Mouse (Mus musculus) right cerebral cortex, postnatal 14 days (tissue): ENCODE results near the gene Pax4.

Experiments used
- DNase-seq: peaks from one replicate; pipeline ENCODE4 v3.0.0; 2022

Pax4 gene

GRCm38 (mm10) chr6:28431538-28431855 lies 17.7 kb downstream of the Pax4 start:
- DNase-seq, result no peak

DNA sequence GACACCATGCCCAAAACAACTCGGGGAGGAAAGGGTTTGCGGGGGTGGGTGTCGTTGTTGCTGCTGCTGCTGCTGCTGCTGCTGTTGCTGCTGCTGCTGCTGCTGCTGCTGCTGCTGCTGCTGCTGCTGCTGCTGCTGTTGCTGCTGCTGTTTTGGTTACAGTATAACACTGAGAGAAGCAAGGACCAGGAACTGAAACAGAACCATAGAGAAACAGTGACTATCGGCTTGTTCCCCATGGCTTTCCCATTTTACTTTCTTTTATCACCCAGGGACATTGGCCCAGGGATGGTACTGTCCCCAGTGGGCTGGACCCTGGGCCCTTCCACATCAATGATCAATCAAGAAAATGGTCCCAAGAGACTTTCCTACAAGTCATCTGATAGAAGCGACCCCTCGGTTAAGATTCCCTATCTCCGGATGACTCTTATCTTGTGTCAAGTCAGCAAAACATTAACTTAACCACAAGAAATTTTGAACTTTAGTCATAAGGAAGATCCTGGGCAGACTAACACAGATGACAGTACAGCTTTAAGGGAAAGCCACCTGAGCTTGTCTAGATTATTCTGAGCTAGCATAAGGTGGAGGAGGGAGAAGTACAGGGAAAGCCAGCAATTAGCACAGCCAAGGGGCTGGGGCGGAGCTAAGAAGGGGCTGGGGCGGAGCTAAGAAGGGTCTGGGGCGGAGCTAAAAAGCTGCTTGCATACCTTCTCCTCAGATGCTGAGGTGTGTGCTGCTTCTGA lies 18.2 kb downstream of the Pax4 start:
- DNase-seq, result no peak

- DNase-seq, result no peak
Observed at GRCm38 (mm10) chr6:28429870-28430269, 19.3 kb downstream of the Pax4 start.

DNA sequence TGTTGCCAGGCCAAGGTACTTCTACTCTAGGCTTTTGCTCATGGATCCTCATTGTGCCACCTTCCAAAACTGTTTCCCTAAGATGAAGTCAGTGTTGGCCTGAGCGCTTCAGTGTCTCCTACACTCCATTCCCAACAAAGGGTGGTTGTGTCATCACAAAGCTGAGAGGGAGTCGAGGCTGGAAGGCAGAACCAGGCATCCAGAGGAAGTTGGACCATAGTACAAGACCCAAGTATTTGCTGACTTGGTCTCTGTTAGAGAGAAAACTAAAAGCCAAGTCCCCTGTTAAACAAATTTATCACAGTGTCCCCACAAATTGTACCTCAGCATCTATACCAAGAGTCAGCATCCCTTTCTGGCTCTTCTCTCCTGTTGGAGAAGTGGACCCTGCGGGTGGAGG lies 20.9 kb downstream of the Pax4 start, which contains the start of gene Gcc1:
TSS of gene Gcc1 (minus strand) at position 101 of the 400 bp plus-strand sequence.
- no peak for DNase-seq

GRCm38 (mm10) chr6:28427096-28427839 lies 21.9 kb downstream of the Pax4 start, which contains the start of gene Fscn3:
Gene Fscn3 (plus strand): TSS chr6:28427789.
- DNase-seq, result no peak

GRCm38 (mm10) chr6:28425019-28425418 lies 24.1 kb downstream of the Pax4 start:
- DNase-seq, result no peak

DNA sequence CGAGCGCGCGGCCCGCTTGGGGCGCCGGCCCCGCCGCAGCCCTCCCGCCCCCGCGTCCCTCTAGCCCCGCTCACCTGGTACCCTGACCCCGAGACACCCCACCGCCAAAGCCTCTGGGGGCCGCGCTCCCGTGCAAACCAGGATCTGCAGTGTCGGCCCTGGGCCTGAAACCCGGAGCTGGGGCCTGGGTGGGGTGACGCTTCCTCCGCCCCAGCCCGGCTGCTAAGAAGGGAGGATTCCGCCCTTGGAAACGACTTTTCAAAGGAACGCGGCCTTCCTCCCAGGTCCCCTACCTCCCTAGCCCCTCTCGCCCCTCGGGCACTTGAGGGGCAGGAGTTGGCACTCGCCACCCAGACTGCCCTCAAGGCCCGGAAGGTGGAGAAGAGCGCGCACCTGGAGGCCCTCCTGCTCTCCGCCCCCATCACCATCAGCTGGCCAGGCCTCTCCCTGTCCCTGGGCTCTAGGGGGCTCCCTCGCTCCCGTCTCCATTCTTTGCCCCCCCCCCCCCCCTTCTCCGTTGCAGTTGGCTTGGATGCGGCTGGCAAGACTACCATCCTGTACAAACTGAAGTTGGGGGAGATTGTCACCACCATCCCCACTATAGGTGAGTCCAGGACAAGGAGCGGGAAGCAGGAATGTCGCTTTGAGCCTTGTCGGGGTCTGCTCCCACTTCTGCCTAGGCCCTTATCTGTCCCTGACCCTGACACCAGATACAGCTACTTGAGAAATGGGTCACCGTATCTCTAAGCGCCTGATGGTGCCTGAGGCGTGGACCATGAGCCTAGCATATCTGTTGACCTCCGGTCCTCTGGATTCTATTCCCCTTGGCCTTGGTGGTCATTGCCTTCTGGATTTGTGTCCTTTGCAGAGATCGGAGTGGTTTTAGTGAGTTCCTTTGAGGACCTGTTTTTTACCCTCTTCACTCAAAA lies 25.1 kb downstream of the Pax4 start:
- DNase-seq, result peak; percentile 38

DNA sequence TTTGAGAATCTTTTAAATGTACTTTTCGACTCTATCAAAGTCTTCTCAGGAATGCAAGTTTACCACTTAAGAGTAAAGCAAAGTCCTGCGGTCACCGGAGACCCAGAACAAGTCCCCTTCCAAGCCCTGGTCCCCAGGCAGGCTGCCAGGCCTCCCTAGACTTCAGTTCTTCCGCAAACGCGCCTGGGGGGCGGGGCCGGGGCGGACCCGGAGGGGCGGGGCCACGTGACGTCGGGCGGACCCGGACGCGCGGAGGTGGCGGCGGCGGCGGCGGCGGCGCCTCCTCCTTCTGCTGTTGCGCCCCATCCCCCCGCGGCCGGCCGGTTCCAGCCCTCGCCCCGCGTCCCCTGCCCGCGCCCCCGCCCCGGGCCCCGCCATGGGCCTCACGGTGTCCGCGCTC lies 25.8 kb downstream of the Pax4 start, which contains the start of gene Arf5:
TSS of gene Arf5 (plus strand) at position 248 of the 400 bp plus-strand sequence.
- DNase-seq, result peak; percentile 95

DNA sequence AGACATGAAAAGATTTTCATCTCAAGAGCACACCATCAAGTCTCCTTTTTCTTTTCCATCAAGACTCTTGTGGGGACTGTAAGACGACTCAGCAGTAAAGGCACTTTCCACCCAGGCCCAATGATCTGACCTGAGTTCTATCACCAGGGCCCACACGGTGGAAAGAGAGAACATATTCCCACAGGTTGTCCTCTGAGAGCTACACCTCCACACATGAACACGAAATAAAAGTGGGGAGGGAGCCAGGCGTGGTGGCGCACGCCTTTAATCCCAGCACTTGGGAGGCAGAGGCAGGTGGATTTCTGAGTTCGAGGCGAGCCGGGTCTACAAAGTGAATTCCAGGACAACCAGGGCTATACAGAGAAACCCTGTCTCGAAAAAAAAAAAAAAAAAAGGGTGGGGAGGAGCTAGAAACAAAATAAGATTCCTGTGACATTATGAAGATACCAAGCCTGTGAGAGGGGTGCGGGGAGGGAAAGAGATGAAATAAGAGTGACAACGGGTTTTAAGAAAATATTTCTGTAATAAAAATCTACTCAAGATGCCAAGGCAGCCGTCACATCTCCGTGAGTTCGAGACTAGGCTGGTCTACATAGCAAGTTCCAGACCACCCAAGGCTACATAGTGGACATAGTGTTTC lies 26.4 kb downstream of the Pax4 start:
- DNase-seq, result no peak

DNA sequence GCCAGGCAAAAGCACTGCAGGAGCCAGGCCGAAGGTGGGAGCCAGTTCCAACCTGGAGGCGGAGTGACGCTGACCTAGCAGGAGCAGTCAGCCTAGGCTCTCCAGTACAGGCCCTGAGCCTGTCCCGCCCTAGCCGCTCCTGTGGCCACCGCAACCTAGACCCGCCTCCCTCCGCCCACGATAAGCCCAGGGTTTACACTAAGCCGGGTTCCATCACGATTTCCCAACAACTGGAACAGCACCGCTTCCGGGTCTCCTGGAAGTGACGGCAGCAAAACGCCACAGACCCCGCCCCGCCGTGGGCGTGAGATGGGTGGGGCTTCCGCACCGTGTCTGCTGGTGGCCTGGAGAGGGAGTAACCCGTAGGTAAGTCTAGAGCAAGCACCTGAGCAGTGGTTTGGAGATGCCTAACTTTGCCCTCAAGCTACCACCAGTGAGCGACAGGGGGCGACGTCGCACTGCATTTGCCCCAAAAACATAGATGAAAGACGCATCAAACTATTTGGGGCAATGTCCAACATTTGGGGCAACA lies 27.6 kb downstream of the Pax4 start:
- peak; percentile 92 for DNase-seq

DNA sequence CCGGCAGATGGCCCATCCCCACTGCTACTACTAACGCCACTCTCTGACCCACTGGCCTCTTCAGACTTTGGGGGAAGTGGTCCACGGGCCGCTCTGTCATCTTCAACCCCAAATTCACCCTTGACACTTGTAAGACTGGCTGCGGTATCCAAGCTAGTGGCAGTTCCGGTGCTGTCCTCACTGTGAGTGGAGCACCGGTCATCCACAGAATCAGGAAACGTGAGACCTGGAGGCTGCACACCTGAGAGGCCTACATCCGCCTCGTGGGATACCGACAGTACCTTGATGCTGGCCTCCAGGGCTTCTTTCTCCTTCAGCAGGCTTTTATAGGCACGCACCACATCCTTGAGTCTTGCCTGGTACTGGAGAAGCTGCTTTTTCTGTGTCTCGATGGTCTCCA lies 28.3 kb downstream of the Pax4 start:
- no peak for DNase-seq

- peak; percentile 13 for DNase-seq
Observed at GRCm38 (mm10) chr6:28420361-28420760, 28.8 kb downstream of the Pax4 start.

DNA sequence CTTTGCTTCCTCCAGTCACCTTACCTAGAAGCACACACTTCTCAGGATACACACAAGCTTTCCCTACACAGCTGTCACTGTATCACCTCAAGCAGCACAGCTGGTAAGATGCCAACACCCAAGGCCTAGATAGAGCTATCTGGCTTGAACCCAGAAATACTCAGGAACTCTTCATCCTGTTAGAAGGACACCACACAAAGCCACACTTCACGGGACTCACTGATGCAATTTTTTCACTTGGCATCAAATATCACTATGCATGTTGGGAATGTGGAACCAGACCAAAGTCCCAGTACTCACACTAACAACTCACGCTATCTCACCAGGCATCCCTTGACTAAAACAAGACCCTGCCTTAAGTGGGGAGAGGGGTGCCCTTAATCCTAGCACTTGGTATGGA lies 29.5 kb downstream of the Pax4 start:
- no peak for DNase-seq

- DNase-seq, result peak; percentile 69
Observed at GRCm38 (mm10) chr6:28418449-28418848, 30.7 kb downstream of the Pax4 start.

DNA sequence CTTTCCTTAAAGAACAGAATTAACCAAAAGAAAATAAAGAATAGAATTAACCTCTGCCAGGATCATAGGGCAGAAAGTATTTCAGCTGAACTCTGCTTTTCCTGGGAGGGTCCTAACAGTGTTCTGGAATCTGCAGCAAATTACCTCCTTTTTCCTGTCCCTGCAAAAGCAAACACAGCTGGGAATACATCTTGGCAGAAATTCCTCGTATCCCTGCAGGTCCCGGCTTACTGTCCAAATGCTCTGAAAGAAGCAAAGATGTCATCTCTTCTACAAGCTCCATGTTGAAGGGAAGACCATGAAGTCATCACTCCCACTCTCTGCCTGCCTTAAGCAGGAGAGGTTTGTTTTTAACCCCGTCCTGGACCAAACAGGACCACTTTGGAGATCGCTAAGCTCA lies 32.2 kb downstream of the Pax4 start:
- no peak for DNase-seq

- no peak for DNase-seq
Observed at GRCm38 (mm10) chr6:28411236-28411635, 37.9 kb downstream of the Pax4 start.

DNA sequence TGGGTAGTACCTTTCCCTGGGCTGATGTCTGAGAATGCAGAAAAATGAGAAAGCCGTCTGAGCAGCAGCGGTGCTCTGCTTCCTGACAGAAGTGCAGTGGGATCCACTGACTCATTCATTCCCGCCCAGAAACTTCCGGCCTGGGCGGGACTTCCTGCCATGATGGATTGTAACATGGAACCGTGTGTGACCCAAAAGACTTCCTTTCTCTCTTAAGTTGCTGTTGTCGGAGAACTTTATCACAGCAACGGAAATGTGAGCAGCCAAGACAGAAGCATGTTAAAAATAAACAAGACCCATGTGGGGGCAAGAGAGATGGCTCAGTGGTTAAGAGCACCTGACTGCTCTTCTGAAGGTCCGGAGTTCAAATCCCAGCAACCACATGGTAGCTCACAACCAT lies 39.1 kb downstream of the Pax4 start:
- no peak for DNase-seq

GRCm38 (mm10) chr6:28399791-28400190 lies 49.4 kb downstream of the Pax4 start:
- DNase-seq, result no peak

GRCm38 (mm10) chr6:28398726-28399125 lies 50.4 kb downstream of the Pax4 start:
- no peak for DNase-seq

- no peak for DNase-seq
Observed at GRCm38 (mm10) chr6:28397681-28398203, 51.4 kb downstream of the Pax4 start, which contains the start of gene Zfp800. Gene Zfp800 (minus strand): TSS chr6:28398005.

GRCm38 (mm10) chr6:28396853-28397457 lies 52.2 kb downstream of the Pax4 start:
- no peak for DNase-seq
